Mouse (Mus musculus) kidney, adult 2 months (tissue): Measurements from ENCODE around the gene Gcnt4.

Experiments used
- CTCF ChIP-seq: fragments of 200-500 bp; conservative IDR thresholded peaks from 2 replicates; pipeline ENCODE4 v1.5.1; 2011; ENCODE audit warnings: low read depth, mild to moderate bottlenecking, control low read depth, low read length, moderate library complexity, mixed read lengths; ENCODE audit not compliant: insufficient read depth, insufficient read length
- POLR2A ChIP-seq: fragments of 200-500 bp; IDR thresholded peaks from one replicate; pipeline ENCODE4 v1.6.1; 2011; ENCODE audit warnings: low read depth, low read length, control low read depth

GRCm38 (mm10) chr13:96925991-96926725 is 1.7 kb downstream of the Gcnt4 start:
- no peak for TF ChIP-seq POLR2A
- TF ChIP-seq CTCF, result no peak
